Mouse (Mus musculus): ENCODE measurements around the gene Sim1. TPM values are rescaled to one million over a fixed set of nuclear protein-coding genes. Genes with fewer than 3 reads are reported as not detected.

Sim1 gene
- polyA plus RNA-seq, 1 experiment from 2014 or later = 0.23 TPM

DNA sequence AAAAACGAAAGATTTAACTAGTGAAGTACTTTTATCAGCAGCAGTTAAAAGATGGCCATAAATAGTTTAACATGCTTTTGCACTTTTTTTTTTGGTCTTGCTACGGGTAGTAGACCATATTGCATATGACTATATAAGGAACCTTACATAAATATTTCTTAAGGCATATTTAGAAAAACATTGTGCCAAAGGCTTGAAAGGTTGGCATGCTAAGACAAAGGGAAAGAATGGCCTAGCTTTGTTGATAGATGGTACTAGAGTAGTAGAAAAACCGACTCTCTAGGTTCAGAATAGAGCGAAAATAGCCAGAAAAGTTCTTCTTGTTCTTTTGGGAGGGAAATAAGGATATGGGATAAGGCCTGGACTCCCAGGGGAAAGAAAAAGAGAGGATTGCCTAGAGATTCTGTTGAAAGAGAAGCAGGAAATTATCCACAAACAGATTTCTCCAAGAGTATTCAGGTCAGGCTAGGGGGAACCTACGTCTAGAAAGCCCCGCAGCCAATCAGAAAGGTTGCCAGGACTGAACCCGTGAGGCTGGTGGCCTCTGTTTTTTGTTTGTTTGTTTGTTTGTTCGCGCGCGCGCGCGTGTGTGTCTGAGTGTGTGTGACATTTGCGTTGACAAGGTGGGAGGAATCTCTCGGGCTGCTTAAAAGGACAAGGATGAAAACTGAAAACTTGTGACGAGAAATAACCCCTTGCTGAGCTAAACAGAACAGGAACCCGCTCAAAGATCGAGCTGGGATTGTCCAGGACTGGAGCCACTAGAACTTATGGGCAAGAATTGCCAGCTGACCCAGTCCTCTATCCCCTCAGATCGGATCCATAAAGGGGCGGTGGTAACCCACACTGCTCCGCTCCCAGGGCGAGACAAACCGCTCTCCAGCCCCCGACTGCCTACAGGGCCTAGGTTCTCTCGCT lies 9.6 kb downstream of the Sim1 start:
- Histone ChIP-seq H3K4me1 (0 out of 2 replicates have a peak, but pooled peaks cover 12% of the 10 kb centered on the region), H3K4me2 (no peak overlapping the region), H3K9me3 (no peaks in the 10 kb centered on the region), H3K27me3 (replicated peaks) (peaks cover 86% of the 10 kb centered on the region), H3K36me3 (no peaks in the 10 kb centered on the region), H3K9ac (no peak overlapping the region), H3K27ac (no peak overlapping the region), H3K4me3 (replicated peaks) (no peak overlapping the region)
- ATAC-seq (ENCODE audit: insufficient read depth, low FRiP score, low read depth) = no peak
- WGBS = 9% methylated on average over 26 of the region's 26 CpGs

GRCm38 (mm10) chr10:50904764-50905701 lies 10.5 kb downstream of the Sim1 start:
- H3K9ac ChIP-seq = no peak overlapping the region
- H3K4me3 ChIP-seq (replicated peaks) = no peak overlapping the region
- H3K36me3 ChIP-seq = no peaks in the 10 kb centered on the region
- H3K27me3 ChIP-seq (replicated peaks) = peaks cover 95% of the 10 kb centered on the region
- 0 out of 2 replicates have a peak, but pooled peaks cover 12% of the 10 kb centered on the region for H3K4me1 ChIP-seq
- H3K9me3 ChIP-seq = no peaks in the 10 kb centered on the region
- ATAC-seq (ENCODE audit: insufficient read depth, low FRiP score, low read depth) = 0 out of 2 replicates have a peak, but pooled peaks have one; percentile 21
- no peak overlapping the region for H3K4me2 ChIP-seq
- H3K27ac ChIP-seq = no peak overlapping the region
- 22% methylated on average over 28 of the region's 29 CpGs for WGBS

DNA sequence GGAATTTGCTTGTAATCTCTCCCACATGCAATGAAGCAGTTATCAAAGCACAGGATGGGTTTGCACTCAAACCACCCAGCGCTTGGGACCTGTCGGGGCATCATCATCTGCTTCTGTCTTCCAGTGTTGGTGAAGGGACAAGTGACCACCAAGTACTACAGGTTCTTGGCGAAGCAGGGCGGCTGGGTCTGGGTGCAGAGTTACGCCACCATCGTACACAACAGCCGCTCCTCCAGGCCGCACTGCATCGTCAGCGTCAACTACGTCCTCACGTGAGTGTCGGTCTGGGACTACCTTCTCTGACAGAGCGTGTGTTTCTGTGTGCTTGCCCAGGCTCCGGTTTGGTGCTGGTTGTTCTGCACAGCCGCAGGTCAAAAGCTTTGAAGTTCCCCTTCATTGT lies 15.8 kb downstream of the Sim1 start:
- Histone ChIP-seq H3K36me3 (no peaks in the 10 kb centered on the region), H3K27me3 (replicated peaks) (peaks cover 53% of the 10 kb centered on the region), H3K4me2 (peak overlapping the region; percentile 29), H3K9ac (no peak overlapping the region), H3K27ac (no peak overlapping the region), H3K4me1 (peaks cover 5% of the 10 kb centered on the region; the same call in 1 of the 2 replicates), H3K9me3 (no peaks in the 10 kb centered on the region), H3K4me3 (replicated peaks) (peak overlapping the region; percentile 17; the same call in 1 of the 2 replicates)
- WGBS = 9% methylated on average over 16 of the region's 16 CpGs
- no peak for ATAC-seq (ENCODE audit: insufficient read depth, low FRiP score, low read depth)

- H3K36me3 ChIP-seq = no peaks in the 10 kb centered on the region
- 8% methylated on average over 12 of the region's 12 CpGs for WGBS
- no peak overlapping the region for H3K27ac ChIP-seq
- peaks cover 47% of the 10 kb centered on the region for H3K27me3 ChIP-seq (replicated peaks)
- no peaks in the 10 kb centered on the region for H3K9me3 ChIP-seq
- H3K9ac ChIP-seq = no peak overlapping the region
- peaks cover 5% of the 10 kb centered on the region; the same call in 1 of the 2 replicates for H3K4me1 ChIP-seq
- ATAC-seq (ENCODE audit: insufficient read depth, low FRiP score, low read depth) = no peak
- H3K4me2 ChIP-seq = peak overlapping the region; percentile 29; the same call in 1 of the 2 replicates
- H3K4me3 ChIP-seq (replicated peaks) = peak overlapping the region; percentile 17; the same call in 1 of the 2 replicates
Measured at GRCm38 (mm10) chr10:50910861-50911410, 16.4 kb downstream of the Sim1 start.

GRCm38 (mm10) chr10:50915607-50916006 lies 21.1 kb downstream of the Sim1 start:
- no peaks in the 10 kb centered on the region for H3K9me3 ChIP-seq
- H3K36me3 ChIP-seq = no peaks in the 10 kb centered on the region
- WGBS = 43% methylated on average over 2 of the region's 2 CpGs
- H3K27ac ChIP-seq = no peak overlapping the region
- peaks cover under 1% of the 10 kb centered on the region; the same call in 1 of the 2 replicates for H3K4me1 ChIP-seq
- no peak overlapping the region for H3K4me2 ChIP-seq
- no peak overlapping the region for H3K4me3 ChIP-seq (replicated peaks)
- no peak overlapping the region for H3K9ac ChIP-seq
- 0 out of 2 replicates have a peak, but pooled peaks cover 2% of the 10 kb centered on the region for H3K27me3 ChIP-seq (replicated peaks)
- no peak for ATAC-seq (ENCODE audit: insufficient read depth, low FRiP score, low read depth)

DNA sequence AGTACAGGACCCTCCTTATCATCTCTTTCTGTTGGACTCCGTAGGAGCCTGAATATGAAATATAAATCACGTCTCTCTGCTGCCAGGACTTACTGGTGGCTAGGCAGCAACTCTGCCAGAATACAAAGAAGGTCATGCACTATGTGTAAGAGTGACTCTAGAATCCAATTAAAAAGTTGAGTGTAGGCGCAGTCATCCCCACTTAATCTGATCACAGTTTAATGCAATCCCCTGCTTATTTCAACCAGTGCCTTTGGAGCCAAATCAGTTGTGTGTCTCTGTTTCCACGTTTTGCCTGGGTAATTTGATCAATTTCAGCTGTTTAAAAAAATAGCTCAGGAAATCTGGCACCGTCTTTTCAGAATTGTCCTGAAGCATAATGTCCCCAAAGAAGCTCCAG lies 34.7 kb downstream of the Sim1 start:
- no peak overlapping the region for H3K27ac ChIP-seq
- no peaks in the 10 kb centered on the region for H3K36me3 ChIP-seq
- no peaks in the 10 kb centered on the region for H3K4me1 ChIP-seq
- no peak overlapping the region for H3K9ac ChIP-seq
- H3K9me3 ChIP-seq = no peaks in the 10 kb centered on the region
- no peak overlapping the region for H3K4me3 ChIP-seq (replicated peaks)
- no peaks in the 10 kb centered on the region for H3K27me3 ChIP-seq (replicated peaks)
- no peak for ATAC-seq (ENCODE audit: insufficient read depth, low FRiP score, low read depth)
- H3K4me2 ChIP-seq = no peak overlapping the region
- WGBS = 60% methylated on average over 5 of the region's 5 CpGs

DNA sequence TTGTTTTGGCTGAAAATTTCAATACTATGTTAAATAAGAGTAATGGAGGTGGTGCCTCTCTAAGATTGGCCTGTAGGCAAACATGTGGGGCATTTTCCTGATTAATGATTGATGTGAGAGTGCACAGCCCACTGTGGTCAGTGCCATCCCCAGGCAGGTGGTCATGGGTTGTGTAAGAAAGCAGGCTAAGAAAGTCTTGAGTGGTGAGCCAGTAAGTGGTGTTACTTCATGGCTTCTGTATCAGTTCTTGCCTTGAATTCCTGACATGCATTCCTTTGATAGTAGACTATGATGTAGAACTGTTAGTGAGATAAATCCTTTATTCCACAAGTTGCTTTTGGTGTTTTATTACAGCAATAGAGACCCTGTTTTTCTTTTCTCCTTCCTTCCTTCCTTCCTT lies 41.1 kb downstream of the Sim1 start:
- no peaks in the 10 kb centered on the region for H3K4me1 ChIP-seq
- no peaks in the 10 kb centered on the region for H3K9me3 ChIP-seq
- no peaks in the 10 kb centered on the region for H3K36me3 ChIP-seq
- H3K4me2 ChIP-seq = no peak overlapping the region
- no peaks in the 10 kb centered on the region for H3K27me3 ChIP-seq (replicated peaks)
- no peak overlapping the region for H3K27ac ChIP-seq
- no peak overlapping the region for H3K4me3 ChIP-seq (replicated peaks)
- ATAC-seq (ENCODE audit: insufficient read depth, low FRiP score, low read depth) = no peak
- H3K9ac ChIP-seq = no peak overlapping the region

DNA sequence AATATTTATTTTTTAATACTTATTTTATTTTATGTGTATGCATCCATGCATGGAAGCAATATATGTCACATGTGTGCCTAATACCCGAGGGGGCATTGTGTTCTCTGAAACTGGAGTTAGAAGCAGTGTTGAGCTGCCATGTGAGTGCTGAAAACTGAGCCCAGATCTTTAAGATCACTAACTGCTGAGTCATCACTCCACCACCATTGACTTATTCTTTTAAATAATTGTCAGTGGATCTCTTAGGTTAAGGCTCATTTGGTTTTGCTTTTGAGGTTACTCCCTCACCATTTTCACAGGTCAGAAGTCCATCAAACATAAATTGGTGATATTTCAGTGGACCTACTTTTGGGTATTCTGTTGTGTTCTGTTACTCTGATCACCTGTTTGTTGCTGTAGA lies 79.1 kb downstream of the Sim1 start:
- Histone ChIP-seq H3K9me3 (no peaks in the 10 kb centered on the region), H3K4me3 (replicated peaks) (no peak overlapping the region), H3K4me1 (no peaks in the 10 kb centered on the region), H3K4me2 (no peak overlapping the region), H3K27ac (no peak overlapping the region), H3K9ac (no peak overlapping the region), H3K27me3 (replicated peaks) (no peaks in the 10 kb centered on the region), H3K36me3 (no peaks in the 10 kb centered on the region)
- ATAC-seq (ENCODE audit: insufficient read depth, low FRiP score, low read depth) = no peak
- 54% methylated on average over 1 of the region's 1 CpGs for WGBS

GRCm38 (mm10) chr10:50981849-50982248 lies 87.3 kb downstream of the Sim1 start:
- H3K27ac ChIP-seq = no peak overlapping the region
- H3K9ac ChIP-seq = no peak overlapping the region
- H3K4me1 ChIP-seq = no peaks in the 10 kb centered on the region
- no peaks in the 10 kb centered on the region for H3K9me3 ChIP-seq
- H3K27me3 ChIP-seq (replicated peaks) = no peaks in the 10 kb centered on the region
- H3K36me3 ChIP-seq = no peaks in the 10 kb centered on the region
- H3K4me3 ChIP-seq (replicated peaks) = no peak overlapping the region
- 80% methylated on average over 3 of the region's 3 CpGs for WGBS
- no peak for ATAC-seq (ENCODE audit: insufficient read depth, low FRiP score, low read depth)
- no peak overlapping the region for H3K4me2 ChIP-seq

DNA sequence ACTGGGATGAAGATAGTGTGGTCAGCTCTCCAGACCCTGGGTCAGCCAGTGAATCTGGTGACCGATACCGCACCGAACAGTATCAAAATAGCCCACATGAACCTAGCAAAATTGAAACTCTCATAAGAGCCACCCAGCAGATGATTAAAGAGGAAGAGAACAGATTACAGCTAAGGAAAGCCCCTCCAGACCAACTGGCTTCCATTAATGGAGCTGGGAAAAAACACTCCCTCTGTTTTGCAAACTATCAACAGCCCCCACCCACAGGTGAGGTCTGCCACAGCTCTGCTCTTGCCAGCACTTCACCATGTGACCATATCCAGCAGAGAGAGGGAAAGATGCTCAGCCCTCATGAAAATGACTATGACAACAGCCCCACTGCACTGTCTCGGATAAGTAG lies 89.1 kb downstream of the Sim1 start:
- Histone ChIP-seq H3K4me2 (no peak overlapping the region), H3K9me3 (no peaks in the 10 kb centered on the region), H3K9ac (no peak overlapping the region), H3K27me3 (replicated peaks) (no peaks in the 10 kb centered on the region), H3K36me3 (no peaks in the 10 kb centered on the region), H3K4me1 (no peaks in the 10 kb centered on the region), H3K4me3 (replicated peaks) (no peak overlapping the region), H3K27ac (no peak overlapping the region)
- ATAC-seq (ENCODE audit: insufficient read depth, low FRiP score, low read depth) = no peak
- 92% methylated on average over 4 of the region's 4 CpGs for WGBS

- no peak for ATAC-seq (ENCODE audit: insufficient read depth, low FRiP score, low read depth)
- Histone ChIP-seq H3K9ac (no peak overlapping the region), H3K36me3 (no peaks in the 10 kb centered on the region), H3K9me3 (no peaks in the 10 kb centered on the region), H3K4me2 (no peak overlapping the region), H3K4me1 (no peaks in the 10 kb centered on the region), H3K27me3 (replicated peaks) (no peaks in the 10 kb centered on the region), H3K27ac (no peak overlapping the region), H3K4me3 (replicated peaks) (no peak overlapping the region)
- 67% methylated on average over 3 of the region's 3 CpGs for WGBS
Measured at GRCm38 (mm10) chr10:51007798-51008197, 113.2 kb downstream of the Sim1 start.

Measured in stomach, embryonic 15.5 days (tissue).